Mouse (Mus musculus) inflammation-experienced regulatory T-cells, adult 6 months (primary cell): ENCODE data around the gene Rars. TPM values are rescaled to one million over a fixed set of nuclear protein-coding genes. Genes with fewer than 3 reads are reported as not detected.
"Not testable (repeated sequence)": the region's sequence is repeated elsewhere in the genome, so short reads cannot be mapped to it uniquely, and the experiment has no call there.

ENCODE experiments used
- ATAC-seq: one replicate; pipeline ENCODE4 v1.8.0; 2017
- polyA plus RNA-seq, 3 experiments: library from polyadenylated mRNA; unstranded; fragments of 100-300 nt; shearing (Covaris generic); gene quantifications; one replicate each; pipeline ENCODE4 v1.2.1; 2017

The Rars gene
- polyA plus RNA-seq, 3 experiments from 2014 or later = 66.5 to 81.2 (median 71.4) TPM

DNA sequence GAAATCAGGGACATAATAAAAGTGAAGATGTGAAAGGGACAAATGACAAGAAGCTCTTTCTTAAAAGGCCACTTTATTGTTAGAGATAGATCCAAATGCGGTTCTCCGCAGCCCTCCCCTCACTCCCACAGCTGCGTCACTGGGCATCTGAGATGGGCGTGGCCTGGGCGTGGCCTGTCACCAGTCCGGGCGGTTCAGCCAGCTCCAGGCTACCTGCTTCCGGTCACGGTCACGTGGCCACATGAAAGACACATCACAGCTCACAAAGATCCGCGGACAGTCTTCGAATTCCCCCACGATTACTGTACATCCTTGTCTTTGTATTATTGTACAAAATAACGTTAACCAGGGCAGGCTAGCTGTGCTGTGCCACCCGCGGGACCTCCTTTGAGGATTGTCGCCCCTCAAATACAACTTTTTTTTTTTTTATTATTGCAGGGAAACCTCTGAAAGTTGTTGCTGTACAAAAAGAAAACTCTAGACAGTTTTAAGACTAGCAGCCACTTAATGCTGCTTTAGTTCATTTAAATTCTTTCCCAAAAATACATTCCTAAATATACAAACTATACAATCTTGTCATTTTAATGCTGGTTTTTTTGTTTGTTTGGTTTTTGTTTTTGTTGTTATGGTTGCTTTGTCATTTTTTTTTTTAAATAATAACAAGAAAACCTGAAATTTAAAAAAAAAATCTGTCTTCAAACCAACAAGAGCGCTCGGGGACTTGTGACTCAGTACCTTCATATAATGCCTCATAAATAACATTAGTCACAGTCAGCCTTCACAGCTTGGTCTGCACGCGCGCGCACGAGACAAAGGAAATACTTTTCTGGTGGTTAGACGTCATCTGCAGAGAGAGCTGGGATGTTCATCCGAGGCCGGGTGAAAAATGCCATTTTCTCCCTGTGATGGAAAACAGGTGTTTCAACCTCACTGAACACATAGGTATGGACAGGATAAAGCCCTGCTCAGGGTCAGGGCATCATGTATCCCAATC is 4.3 kb upstream of the Rars start:
- ATAC-seq = peak; percentile 30

DNA sequence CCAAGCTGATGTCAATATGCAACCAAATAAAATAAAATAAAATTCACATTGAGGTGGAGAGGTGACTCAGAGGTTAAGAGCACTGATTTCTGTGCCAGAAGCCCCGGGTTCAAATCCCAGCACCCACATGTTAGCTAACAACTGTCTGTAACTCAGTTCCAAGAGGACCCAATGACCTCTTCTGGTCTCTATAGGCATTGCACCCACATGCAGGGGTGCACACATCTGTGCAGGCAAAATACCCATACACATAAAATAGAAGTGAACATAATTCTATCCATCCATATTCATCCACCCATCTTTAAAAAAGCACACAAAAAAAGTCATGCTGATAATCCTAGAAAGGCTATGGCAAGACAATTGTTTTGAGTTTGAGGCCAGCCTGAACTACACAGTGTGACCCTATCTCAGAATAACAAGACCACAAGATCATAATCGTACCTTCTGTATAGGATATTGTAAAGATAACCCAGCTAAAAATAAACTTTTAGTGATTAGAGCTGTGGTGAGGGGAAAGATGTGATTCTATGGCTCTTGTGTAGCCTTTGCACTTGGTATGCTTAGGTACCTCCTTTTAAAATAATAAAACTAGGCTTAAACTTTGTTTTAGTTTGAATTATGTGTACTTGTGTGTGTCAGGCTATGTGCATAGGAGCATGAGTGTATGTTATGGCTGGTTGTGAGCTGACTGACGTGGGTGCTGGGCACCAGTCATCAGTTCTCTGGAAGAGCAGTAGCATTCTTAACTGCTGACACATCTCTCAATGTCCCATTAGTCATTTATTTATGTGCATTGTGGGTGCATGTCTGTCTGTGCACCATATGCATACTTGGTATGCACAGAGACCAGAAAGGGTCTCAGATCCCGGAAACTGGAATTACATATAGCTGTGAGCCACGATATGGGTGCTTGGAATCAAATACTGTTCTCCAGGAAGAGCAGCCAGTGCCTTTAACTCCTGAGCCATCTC is 3.1 kb upstream of the Rars start:
- ATAC-seq = no peak

- no peak for ATAC-seq
Observed at GRCm38 (mm10) chr11:35833270-35833669, 1.0 kb downstream of the Rars start.

DNA sequence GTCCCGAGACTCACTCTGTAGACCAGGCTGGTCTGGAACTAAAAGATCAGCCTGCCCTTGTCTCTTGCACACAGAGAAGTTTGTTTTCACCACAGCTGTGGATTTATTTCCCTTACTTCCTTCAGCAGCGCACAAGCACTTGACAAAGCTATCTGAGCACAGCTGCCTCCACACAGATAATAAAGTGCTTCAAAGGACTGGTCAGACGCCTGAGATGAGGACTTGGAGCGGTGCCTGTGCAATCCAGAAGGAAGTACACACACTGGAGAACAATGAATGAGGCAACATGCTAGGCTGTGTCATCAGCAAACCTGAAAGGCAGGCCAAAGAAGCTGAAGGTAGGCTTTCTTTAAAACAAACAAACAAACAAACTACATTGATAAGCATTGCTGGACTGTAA is 2.2 kb downstream of the Rars start:
- no peak for ATAC-seq

GRCm38 (mm10) chr11:35827714-35828113 is 6.6 kb downstream of the Rars start:
- ATAC-seq = no peak

DNA sequence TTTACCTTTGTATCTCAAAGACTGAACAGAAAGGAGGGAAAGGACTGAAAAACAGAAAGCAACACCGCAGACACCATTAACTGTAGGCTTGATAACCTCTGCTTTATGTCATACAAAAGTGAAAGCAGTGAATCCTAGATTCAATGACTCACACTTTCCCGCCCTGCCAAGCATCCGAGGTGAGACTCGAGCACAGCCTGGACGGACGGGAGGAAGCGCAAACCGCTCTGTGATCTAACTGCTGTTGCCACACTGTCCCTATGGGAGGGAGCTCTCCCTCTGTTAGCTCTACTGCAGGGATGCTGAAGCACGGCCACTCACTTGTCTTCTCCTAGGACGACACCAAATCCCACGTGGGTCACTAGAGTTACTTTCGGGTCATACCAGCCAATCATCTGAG is 18.0 kb downstream of the Rars start:
- ATAC-seq = no peak

DNA sequence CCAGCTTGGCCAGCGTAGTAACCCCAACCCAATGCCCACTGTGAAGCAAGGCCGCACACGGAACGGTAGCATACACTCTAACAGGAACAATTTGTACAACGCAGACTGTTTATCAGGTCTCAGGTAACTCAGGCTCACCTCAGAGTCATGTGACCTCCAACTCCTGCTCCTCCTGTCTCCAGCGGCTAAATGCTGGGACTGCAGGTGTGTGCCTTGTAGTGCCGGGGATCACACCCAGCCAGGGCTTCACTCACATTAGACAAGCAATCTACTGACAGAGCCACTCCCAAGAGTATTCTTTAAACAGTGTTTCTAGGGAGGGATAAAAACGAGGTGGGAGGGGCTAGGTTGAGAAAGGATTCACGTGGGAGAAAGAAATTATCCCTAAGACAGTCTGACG is 22.8 kb downstream of the Rars start:
- ATAC-seq = no peak

- ATAC-seq = no peak
Observed at GRCm38 (mm10) chr11:35801332-35801731, 33.0 kb downstream of the Rars start.

DNA sequence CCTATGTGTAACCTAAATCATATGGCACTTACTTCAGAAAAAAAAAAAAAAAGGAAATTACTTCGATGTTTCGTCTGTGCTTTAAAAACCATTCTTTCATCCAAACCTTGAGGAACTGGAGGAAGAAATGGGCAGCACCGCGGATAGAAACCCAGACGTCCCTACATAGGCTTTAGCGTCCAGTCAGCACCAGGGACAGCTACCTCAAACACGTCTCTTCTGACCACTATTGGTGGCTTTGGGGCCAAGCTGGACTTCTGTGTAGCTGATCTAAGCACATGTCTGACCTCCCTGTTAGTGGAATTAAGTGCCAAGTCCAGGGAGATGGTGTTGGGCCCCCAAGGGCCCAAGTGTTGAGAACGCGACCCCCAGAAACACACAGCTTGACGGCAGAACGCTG is 35.4 kb downstream of the Rars start, which contains the start of gene Fbll1:
Gene Fbll1, minus strand, starts transcription at position 11 of the 400 bp plus-strand sequence.
- no peak for ATAC-seq

DNA sequence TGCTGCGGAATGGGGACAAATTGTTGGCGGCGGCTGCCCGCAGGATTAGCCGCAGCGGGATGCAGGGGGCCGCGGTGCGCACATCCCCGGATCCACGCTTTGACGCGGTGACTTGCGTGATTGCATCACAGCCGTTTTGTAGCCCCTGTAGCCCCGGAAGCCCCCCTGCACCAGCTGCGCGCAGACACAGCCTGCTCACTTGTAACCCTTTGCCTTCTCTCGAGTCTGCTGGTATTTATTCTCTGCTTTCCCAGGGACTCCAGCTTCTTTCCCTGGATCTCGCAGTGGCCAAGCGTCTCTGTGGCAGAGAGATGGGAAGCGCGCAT is 35.8 kb downstream of the Rars start:
- no peak for ATAC-seq

GRCm38 (mm10) chr11:35797751-35798494 is 36.4 kb downstream of the Rars start:
- no peak for ATAC-seq

- ATAC-seq = not testable (repeated sequence)
Observed at GRCm38 (mm10) chr11:35792800-35793199, 41.5 kb downstream of the Rars start.

- ATAC-seq = no peak
Observed at GRCm38 (mm10) chr11:35788443-35788842, 45.9 kb downstream of the Rars start.

DNA sequence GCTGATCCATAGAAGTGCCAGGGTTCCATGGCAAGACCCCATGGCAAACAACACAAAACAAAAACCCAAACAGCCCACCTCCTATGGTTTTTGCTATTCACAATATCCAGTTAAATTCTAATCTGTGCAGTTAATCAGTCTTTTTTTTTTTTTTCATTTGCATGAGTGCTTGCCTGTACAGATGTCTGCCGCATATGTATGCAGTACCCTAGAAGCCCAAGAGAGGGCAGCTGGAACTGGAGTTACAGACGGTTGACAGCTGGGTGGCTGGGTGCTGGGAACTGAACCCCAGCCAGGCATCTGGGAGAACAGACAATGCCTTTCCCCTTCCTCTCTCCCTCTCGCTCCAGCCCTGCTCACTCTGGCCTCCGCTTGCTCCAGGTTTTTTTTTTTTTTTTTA is 49.8 kb downstream of the Rars start:
- no peak for ATAC-seq

GRCm38 (mm10) chr11:35784002-35784401 is 50.3 kb downstream of the Rars start:
- ATAC-seq = no peak

- ATAC-seq = no peak
Observed at GRCm38 (mm10) chr11:35783038-35783437, 51.3 kb downstream of the Rars start.

DNA sequence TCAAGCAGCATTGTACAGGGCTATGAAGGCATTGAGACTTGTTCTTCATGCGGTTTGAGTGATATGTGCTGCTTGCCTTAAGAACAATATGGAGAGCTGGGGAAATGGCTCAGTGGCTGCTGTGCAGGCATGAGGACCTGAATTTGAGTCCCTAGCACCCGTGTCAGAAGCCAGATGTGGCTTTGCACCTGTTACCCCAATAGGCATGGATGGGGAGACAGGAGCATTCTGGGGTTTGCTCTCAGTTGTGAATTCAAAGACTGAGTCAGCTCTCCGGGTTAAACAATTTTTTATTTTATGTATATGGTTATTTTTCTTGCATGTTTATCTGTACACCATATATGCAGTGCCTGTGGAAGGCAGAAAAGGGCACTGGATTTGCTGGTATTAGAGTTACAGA is 51.9 kb downstream of the Rars start:
- ATAC-seq = no peak

- ATAC-seq = no peak
Observed at GRCm38 (mm10) chr11:35780336-35780735, 54.0 kb downstream of the Rars start.

DNA sequence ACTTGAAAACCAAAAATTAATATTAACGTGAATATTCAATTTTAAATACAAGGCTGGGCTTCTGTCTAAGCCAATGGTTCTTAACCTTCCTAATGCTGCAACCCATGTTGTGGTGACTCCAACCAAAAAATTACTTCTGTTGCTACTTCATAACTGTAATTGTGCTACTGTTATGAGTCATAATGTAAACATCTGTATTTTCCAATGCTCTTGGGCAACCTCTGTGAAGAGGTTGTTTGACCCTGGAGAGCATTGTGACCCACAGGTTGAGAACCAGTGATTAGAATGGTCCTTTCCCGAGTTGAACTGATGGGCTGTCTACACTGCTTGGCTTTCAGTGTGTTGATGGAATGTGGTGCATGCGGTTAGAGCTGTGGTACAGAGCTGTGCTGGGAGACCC is 57.9 kb downstream of the Rars start:
- ATAC-seq = no peak

DNA sequence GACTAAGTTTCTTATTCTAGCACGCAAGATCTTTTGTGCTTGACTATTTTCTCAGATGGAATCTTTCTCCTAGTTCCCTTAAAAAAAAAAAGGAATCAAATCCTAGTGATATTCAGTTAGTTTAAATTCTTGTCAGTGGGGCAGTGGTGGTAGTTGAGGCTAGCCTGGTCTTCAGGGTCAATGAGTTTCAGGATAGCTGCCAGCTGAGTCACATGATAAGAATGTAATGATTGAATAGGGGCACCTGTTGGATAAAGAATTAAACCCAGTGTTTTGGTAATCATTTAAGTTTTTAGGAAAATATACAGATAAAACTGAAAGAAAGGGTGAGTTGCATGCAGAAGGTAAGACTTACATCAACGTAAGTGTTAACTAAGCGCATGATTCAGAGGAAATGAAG is 58.7 kb downstream of the Rars start:
- ATAC-seq = no peak

DNA sequence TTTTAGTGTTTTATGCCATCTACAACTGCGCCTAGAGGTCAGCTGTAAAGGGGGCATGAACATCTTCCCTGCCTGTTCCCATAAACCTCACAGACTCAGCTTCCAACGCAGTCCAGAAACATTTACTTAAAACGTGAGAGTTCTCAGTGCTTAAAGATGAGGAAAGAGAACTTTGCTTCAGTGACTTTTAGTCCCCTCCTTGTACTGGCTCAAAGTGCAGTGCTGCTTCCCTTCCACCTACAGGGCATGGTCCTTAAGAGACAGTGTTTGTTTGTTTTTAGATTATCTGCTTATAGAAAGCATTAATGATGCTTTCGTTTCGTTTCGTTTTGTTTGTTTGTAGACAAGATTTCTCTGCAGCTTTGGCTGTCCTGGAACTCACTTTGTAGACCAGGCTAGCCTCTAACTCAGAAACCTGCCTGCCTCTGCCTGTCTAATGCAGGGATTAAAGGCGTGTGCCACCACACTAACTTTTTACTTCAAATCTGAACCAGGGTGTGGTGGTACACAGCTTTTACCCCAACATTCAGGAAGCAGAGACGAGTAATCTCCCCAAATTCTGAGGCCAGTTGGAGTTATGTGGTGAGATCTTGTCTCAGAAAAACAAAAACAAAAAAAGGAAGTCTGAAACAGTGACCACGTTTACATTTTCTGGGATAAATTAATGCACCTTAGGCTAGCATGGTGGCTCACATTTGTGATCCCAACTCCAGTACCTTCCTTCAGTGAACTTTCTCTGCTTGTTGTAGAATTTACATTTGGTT is 63.4 kb downstream of the Rars start:
- no peak for ATAC-seq
